Mouse (Mus musculus) thymus, adult 2 months (tissue): ENCODE results near the gene Gabrr3. TPM values are rescaled to one million over a fixed set of nuclear protein-coding genes. Genes with fewer than 3 reads are reported as not detected.

Experiments used
- DNase-seq: peaks from one replicate; pipeline ENCODE4 v3.0.0; 2021
- H3K27ac ChIP-seq: fragments of 200-500 bp; 2 replicates; pipeline ENCODE4 v1.5.1; 2012; ENCODE audit warnings: low read length, control low read depth; ENCODE audit not compliant: control insufficient read depth, insufficient read depth
- H3K27me3 ChIP-seq: fragments of 200-500 bp; 2 replicates; pipeline ENCODE4 v1.6.1; 2012; ENCODE audit warnings: mild to moderate bottlenecking, low read length, moderate library complexity, mixed read lengths; ENCODE audit not compliant: control insufficient read depth, insufficient read depth
- H3K36me3 ChIP-seq: fragments of 200-500 bp; 2 replicates; pipeline ENCODE4 v1.6.1; 2012; ENCODE audit warnings: mild to moderate bottlenecking, low read length, moderate library complexity; ENCODE audit not compliant: control insufficient read depth, insufficient read depth
- H3K4me1 ChIP-seq: fragments of 200-500 bp; replicated peaks from 2 replicates; pipeline ENCODE4 v1.6.1; 2012; ENCODE audit warnings: low read length; ENCODE audit not compliant: control insufficient read depth, insufficient read depth
- H3K4me3 ChIP-seq: fragments of 200-500 bp; 2 replicates; pipeline ENCODE4 v1.5.1; 2012; ENCODE audit warnings: mild to moderate bottlenecking, low read length, control low read depth, moderate library complexity; ENCODE audit not compliant: control insufficient read depth, insufficient read depth
- CTCF ChIP-seq: fragments of 200-500 bp; IDR thresholded peaks from 2 replicates; pipeline ENCODE4 v1.5.1; 2012; ENCODE audit warnings: mild to moderate bottlenecking, control low read depth, low read length, moderate library complexity, borderline replicate concordance; ENCODE audit not compliant: control insufficient read depth, poor library complexity, insufficient read depth; ENCODE audit errors: extremely low read depth
- POLR2A ChIP-seq: fragments of 200-500 bp; IDR thresholded peaks from 2 replicates; pipeline ENCODE4 v1.6.1; 2012; ENCODE audit warnings: mild to moderate bottlenecking, low read length, control low read depth, moderate library complexity; ENCODE audit not compliant: control insufficient read depth, poor library complexity, insufficient read depth; ENCODE audit errors: extremely low read depth
- WGBS: fragments of 180-500 bp; shearing (Covaris S2); methylation state at CpG from one replicate; pipeline ENCODE4 v1.1.7; 2018; 5-methylcytosine and 5-hydroxymethylcytosine counted together
- polyA plus RNA-seq: library from polyadenylated mRNA; depleted of rRNA; stranded (reverse); fragments of >200 nt; gene quantifications from 2 replicates; pipeline ENCODE4 v1.2.3, GENCODE M21; 2012; rRNA removed

Gene Gabrr3
- 0.03 TPM in 1 of 2 replicates, not detected in the other for polyA plus RNA-seq

GRCm38 (mm10) chr16:59407032-59407431, at the start of gene Gabrr3:
Gene Gabrr3, plus strand, starts transcription at chr16:59407332.
- WGBS = 79% methylated on average over 5 of the region's 5 CpGs
- Histone ChIP-seq H3K4me3 (no peak within 1 kb of the TSS), H3K4me1 (no peaks in the 10 kb centered on the region), H3K27ac (no peak within 1 kb of the TSS), H3K27me3 (no peaks in the 10 kb centered on the region), H3K36me3 (no peaks in the 10 kb centered on the region)
- DNase-seq = no peak
- TF ChIP-seq CTCF = no peak
- no peak for TF ChIP-seq POLR2A

- no peaks in the 10 kb centered on the region for H3K4me1 ChIP-seq
- H3K27me3 ChIP-seq = no peaks in the 10 kb centered on the region
- TF ChIP-seq POLR2A (no peak), CTCF (no peak)
- no peak within 1 kb of the TSS for H3K4me3 ChIP-seq
- no peak within 1 kb of the TSS for H3K27ac ChIP-seq
- H3K36me3 ChIP-seq = no peaks in the 10 kb centered on the region
- WGBS = 88% methylated on average over 2 of the region's 2 CpGs
- DNase-seq = no peak
Measured at GRCm38 (mm10) chr16:59363893-59364292, 43.2 kb upstream of the Gabrr3 start, which contains the start of gene Olfr209. Gene Olfr209, minus strand, starts transcription at chr16:59363993.

- Histone ChIP-seq H3K4me1 (no peaks in the 10 kb centered on the region), H3K27me3 (no peaks in the 10 kb centered on the region), H3K36me3 (no peaks in the 10 kb centered on the region), H3K27ac (no peak overlapping the region), H3K4me3 (no peak overlapping the region)
- no peak for DNase-seq
- TF ChIP-seq POLR2A (no peak), CTCF (no peak)
- 71% methylated on average over 3 of the region's 3 CpGs for WGBS
Measured at GRCm38 (mm10) chr16:59393300-59393699, 13.8 kb upstream of the Gabrr3 start.

GRCm38 (mm10) chr16:59401102-59401501, 6.0 kb upstream of the Gabrr3 start:
- Histone ChIP-seq H3K4me3 (no peak overlapping the region), H3K36me3 (no peaks in the 10 kb centered on the region), H3K27ac (no peak overlapping the region), H3K4me1 (no peaks in the 10 kb centered on the region), H3K27me3 (no peaks in the 10 kb centered on the region)
- DNase-seq = no peak
- TF ChIP-seq CTCF = no peak
- 64% methylated on average over 7 of the region's 7 CpGs for WGBS

GRCm38 (mm10) chr16:59401985-59402384, 5.1 kb upstream of the Gabrr3 start:
- no peaks in the 10 kb centered on the region for H3K36me3 ChIP-seq
- TF ChIP-seq POLR2A (no peak), CTCF (no peak)
- no peak overlapping the region for H3K4me3 ChIP-seq
- 88% methylated on average over 4 of the region's 4 CpGs for WGBS
- no peak overlapping the region for H3K27ac ChIP-seq
- no peaks in the 10 kb centered on the region for H3K4me1 ChIP-seq
- DNase-seq = no peak
- H3K27me3 ChIP-seq = no peaks in the 10 kb centered on the region

GRCm38 (mm10) chr16:59403684-59404083, 3.4 kb upstream of the Gabrr3 start:
- WGBS = 13% methylated on average over 4 of the region's 4 CpGs
- Histone ChIP-seq H3K27me3 (no peaks in the 10 kb centered on the region), H3K27ac (no peak overlapping the region), H3K4me3 (no peak overlapping the region), H3K36me3 (no peaks in the 10 kb centered on the region), H3K4me1 (no peaks in the 10 kb centered on the region)
- no peak for TF ChIP-seq POLR2A
- TF ChIP-seq CTCF = no peak
- no peak for DNase-seq

- TF ChIP-seq CTCF = no peak
- no peak for TF ChIP-seq POLR2A
- WGBS = 66% methylated on average over 9 of the region's 9 CpGs
- no peaks in the 10 kb centered on the region for H3K27me3 ChIP-seq
- no peak overlapping the region for H3K27ac ChIP-seq
- no peaks in the 10 kb centered on the region for H3K4me1 ChIP-seq
- H3K4me3 ChIP-seq = no peak overlapping the region
- DNase-seq = no peak
- no peaks in the 10 kb centered on the region for H3K36me3 ChIP-seq
Measured at GRCm38 (mm10) chr16:59404798-59405197, 2.3 kb upstream of the Gabrr3 start.

GRCm38 (mm10) chr16:59409341-59409748, 2.2 kb downstream of the Gabrr3 start:
- Histone ChIP-seq H3K4me1 (no peaks in the 10 kb centered on the region), H3K27ac (no peak overlapping the region), H3K27me3 (no peaks in the 10 kb centered on the region), H3K36me3 (no peaks in the 10 kb centered on the region), H3K4me3 (no peak overlapping the region)
- no peak for DNase-seq
- TF ChIP-seq CTCF (no peak), POLR2A (no peak)
- 89% methylated on average over 15 of the region's 15 CpGs for WGBS
